Mouse (Mus musculus) frontal cortex, postnatal 25 days (tissue): ENCODE measurements around the gene Psmb9.

Source experiments
- DNase-seq, 2 experiments: peaks; one replicate each; pipeline ENCODE4 v3.0.0; 2022; ENCODE audit warnings: low spot score in 2 of 2

Gene Psmb9

DNA sequence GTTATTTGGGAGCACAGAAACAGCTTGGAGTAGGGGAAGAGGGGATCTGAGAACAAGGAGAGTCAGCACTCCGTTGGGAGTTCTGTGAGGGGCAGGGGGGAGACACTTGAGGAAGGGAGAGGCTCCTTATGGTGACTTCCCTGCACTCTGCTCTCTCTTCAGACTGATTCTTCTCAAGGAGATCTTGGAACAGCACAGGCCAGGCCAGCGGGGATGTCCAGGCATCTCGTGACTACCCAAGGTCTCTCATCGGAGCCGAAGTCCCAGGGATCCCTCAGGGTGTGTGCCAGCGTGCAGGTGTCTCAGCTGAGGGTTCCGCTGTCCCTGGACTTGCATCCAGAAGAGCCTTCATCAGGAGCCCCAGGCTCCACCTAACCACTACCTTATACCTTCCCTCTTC lies 48.9 kb downstream of the Psmb9 start:
- no peak for DNase-seq

- no peak for DNase-seq
These were observed 50.0 kb downstream of the Psmb9 start for GRCm38 (mm10) chr17:34137601-34138000.

GRCm38 (mm10) chr17:34135297-34136224 lies 52.0 kb downstream of the Psmb9 start:
- peak; percentile 97 to 98 for DNase-seq

DNA sequence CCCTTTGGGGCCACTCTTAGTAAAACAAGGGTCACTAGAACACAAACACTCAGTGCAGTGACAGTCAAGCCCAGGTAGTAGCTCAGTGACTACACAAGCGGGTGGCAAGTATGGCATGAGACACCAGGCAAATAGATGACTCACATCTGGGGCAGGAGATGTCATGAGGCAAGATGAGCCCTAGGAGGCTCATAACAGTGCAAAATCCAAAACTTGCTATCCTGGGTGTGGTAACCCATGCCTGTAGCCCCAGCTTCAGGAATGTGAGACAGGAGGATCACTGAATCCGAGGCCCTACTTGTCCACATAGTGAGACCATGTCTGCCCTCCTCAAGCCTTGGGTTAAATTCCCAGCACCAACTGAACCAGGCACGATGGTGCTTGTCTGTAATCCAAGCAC lies 53.1 kb downstream of the Psmb9 start:
- no peak for DNase-seq

GRCm38 (mm10) chr17:34133289-34133688 lies 54.3 kb downstream of the Psmb9 start:
- no peak for DNase-seq
